Mouse (Mus musculus): ENCODE measurements around the gene Gab1.

The Gab1 gene

GRCm38 (mm10) chr8:80857128-80857527 lies 23.2 kb downstream of the Gab1 start:
- Histone ChIP-seq H3K27me3 (ENCODE audit: insufficient read depth, low read length) (no peaks in the 10 kb centered on the region), H3K9me3 (ENCODE audit: low read length) (no peaks in the 10 kb centered on the region), H3K36me3 (ENCODE audit: insufficient read depth, low read length) (peaks cover 71% of the 10 kb centered on the region), H3K4me1 (replicated peaks; ENCODE audit: low read depth, low read length) (peaks cover 76% of the 10 kb centered on the region), H3K4me3 (replicated peaks; ENCODE audit: low read length) (0 out of 2 replicates have a peak overlapping the region, but pooled peaks have one; percentile 52)
- no peak for TF ChIP-seq POU5F1 (IDR thresholded peaks at IDR 0.05; ENCODE audit: borderline replicate concordance, low read length)
- TF ChIP-seq NANOG (IDR thresholded peaks at IDR 0.05; ENCODE audit: borderline replicate concordance, low read length): no peak
- TF ChIP-seq CTCF (conservative IDR thresholded peaks at IDR 0.05; ENCODE audit: low read length): no peak

DNA sequence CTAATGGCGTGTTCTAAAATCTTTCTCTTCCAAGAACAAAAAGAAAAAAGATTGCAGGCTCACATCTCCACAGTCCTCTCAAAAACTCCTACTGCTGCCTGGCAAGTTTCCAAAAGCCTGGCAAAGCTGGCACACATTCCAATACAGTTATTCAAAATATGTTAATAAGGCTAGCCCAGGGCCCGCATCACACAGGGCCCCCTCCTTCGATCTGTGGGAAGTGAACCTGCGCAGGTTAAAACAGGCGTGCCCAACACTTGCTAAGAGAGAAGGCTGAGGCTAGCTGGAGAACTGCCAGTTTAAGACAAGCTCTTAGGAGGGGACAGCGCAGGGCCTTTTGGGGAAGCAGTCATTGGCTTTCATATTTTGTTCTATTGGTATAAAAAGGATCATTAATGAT lies 23.7 kb downstream of the Gab1 start:
- H3K27me3 ChIP-seq (ENCODE audit: insufficient read depth, low read length): no peaks in the 10 kb centered on the region
- H3K4me3 ChIP-seq (replicated peaks; ENCODE audit: low read length): peak overlapping the region; percentile 52
- H3K9me3 ChIP-seq (ENCODE audit: low read length): no peaks in the 10 kb centered on the region
- peaks cover 79% of the 10 kb centered on the region for H3K4me1 ChIP-seq (replicated peaks; ENCODE audit: low read depth, low read length)
- peaks cover 70% of the 10 kb centered on the region for H3K36me3 ChIP-seq (ENCODE audit: insufficient read depth, low read length)
- TF ChIP-seq POU5F1 (IDR thresholded peaks at IDR 0.05; ENCODE audit: borderline replicate concordance, low read length) (no peak), CTCF (conservative IDR thresholded peaks at IDR 0.05; ENCODE audit: low read length) (no peak), NANOG (IDR thresholded peaks at IDR 0.05; ENCODE audit: borderline replicate concordance, low read length) (no peak)

- peaks cover 94% of the 10 kb centered on the region for H3K4me1 ChIP-seq (replicated peaks; ENCODE audit: low read depth, low read length)
- no peak for TF ChIP-seq POU5F1 (IDR thresholded peaks at IDR 0.05; ENCODE audit: borderline replicate concordance, low read length)
- no peak for TF ChIP-seq CTCF (conservative IDR thresholded peaks at IDR 0.05; ENCODE audit: low read length)
- no peak for TF ChIP-seq NANOG (IDR thresholded peaks at IDR 0.05; ENCODE audit: borderline replicate concordance, low read length)
- H3K27me3 ChIP-seq (ENCODE audit: insufficient read depth, low read length): no peaks in the 10 kb centered on the region
Observed at GRCm38 (mm10) chr8:80853622-80854021, 26.7 kb downstream of the Gab1 start.

GRCm38 (mm10) chr8:80853208-80853607 lies 27.1 kb downstream of the Gab1 start:
- TF ChIP-seq POU5F1 (IDR thresholded peaks at IDR 0.05; ENCODE audit: borderline replicate concordance, low read length) (no peak), NANOG (IDR thresholded peaks at IDR 0.05; ENCODE audit: borderline replicate concordance, low read length) (no peak), CTCF (conservative IDR thresholded peaks at IDR 0.05; ENCODE audit: low read length) (no peak)
- H3K4me1 ChIP-seq (replicated peaks; ENCODE audit: low read depth, low read length): peaks cover 94% of the 10 kb centered on the region
- no peak overlapping the region for H3K4me3 ChIP-seq (replicated peaks; ENCODE audit: low read length)
- H3K9me3 ChIP-seq (ENCODE audit: low read length): no peaks in the 10 kb centered on the region
- H3K27me3 ChIP-seq (ENCODE audit: insufficient read depth, low read length): no peaks in the 10 kb centered on the region
- H3K36me3 ChIP-seq (ENCODE audit: insufficient read depth, low read length): peaks cover 91% of the 10 kb centered on the region

More at GRCm38 (mm10) chr8:80853622-80854021, 26.7 kb downstream of the Gab1 start:
- H3K9me3 ChIP-seq (ENCODE audit: low read length): no peaks in the 10 kb centered on the region
- peaks cover 89% of the 10 kb centered on the region for H3K36me3 ChIP-seq (ENCODE audit: insufficient read depth, low read length)
- no peak overlapping the region for H3K4me3 ChIP-seq (replicated peaks; ENCODE audit: low read length)

- TF ChIP-seq CTCF (conservative IDR thresholded peaks at IDR 0.05; ENCODE audit: low read length) (no peak), NANOG (IDR thresholded peaks at IDR 0.05; ENCODE audit: borderline replicate concordance, low read length) (no peak), POU5F1 (IDR thresholded peaks at IDR 0.05; ENCODE audit: borderline replicate concordance, low read length) (no peak)
- Histone ChIP-seq H3K27me3 (ENCODE audit: insufficient read depth, low read length) (no peaks in the 10 kb centered on the region), H3K36me3 (ENCODE audit: insufficient read depth, low read length) (peaks cover 93% of the 10 kb centered on the region), H3K4me1 (replicated peaks; ENCODE audit: low read depth, low read length) (peaks cover 95% of the 10 kb centered on the region), H3K4me3 (replicated peaks; ENCODE audit: low read length) (no peak overlapping the region), H3K9me3 (ENCODE audit: low read length) (no peaks in the 10 kb centered on the region)
Observed at GRCm38 (mm10) chr8:80852412-80853165, 27.7 kb downstream of the Gab1 start.

DNA sequence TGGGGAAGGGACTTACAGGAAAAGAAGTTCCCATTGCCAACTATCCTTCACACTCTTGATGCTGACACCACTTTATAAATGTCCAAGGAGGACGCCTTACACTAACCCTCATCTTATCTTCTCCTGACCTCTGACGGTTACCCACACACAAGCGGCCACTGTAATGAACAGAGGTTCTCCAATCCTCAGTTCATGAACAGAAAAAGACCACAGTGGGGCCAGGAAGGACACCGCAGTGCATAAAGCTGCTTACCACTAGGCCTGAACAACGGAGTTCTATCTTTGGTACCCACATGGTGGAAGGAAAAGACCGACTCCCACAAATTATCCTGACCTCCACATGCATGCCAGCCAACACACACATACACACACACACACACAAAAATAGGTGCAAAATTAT lies 28.7 kb downstream of the Gab1 start:
- H3K4me1 ChIP-seq (replicated peaks; ENCODE audit: low read depth, low read length): peaks cover 98% of the 10 kb centered on the region
- no peaks in the 10 kb centered on the region for H3K9me3 ChIP-seq (ENCODE audit: low read length)
- H3K36me3 ChIP-seq (ENCODE audit: insufficient read depth, low read length): peaks cover 95% of the 10 kb centered on the region
- TF ChIP-seq POU5F1 (IDR thresholded peaks at IDR 0.05; ENCODE audit: borderline replicate concordance, low read length) (no peak), CTCF (conservative IDR thresholded peaks at IDR 0.05; ENCODE audit: low read length) (no peak), NANOG (IDR thresholded peaks at IDR 0.05; ENCODE audit: borderline replicate concordance, low read length) (no peak)
- no peaks in the 10 kb centered on the region for H3K27me3 ChIP-seq (ENCODE audit: insufficient read depth, low read length)
- H3K4me3 ChIP-seq (replicated peaks; ENCODE audit: low read length): no peak overlapping the region

DNA sequence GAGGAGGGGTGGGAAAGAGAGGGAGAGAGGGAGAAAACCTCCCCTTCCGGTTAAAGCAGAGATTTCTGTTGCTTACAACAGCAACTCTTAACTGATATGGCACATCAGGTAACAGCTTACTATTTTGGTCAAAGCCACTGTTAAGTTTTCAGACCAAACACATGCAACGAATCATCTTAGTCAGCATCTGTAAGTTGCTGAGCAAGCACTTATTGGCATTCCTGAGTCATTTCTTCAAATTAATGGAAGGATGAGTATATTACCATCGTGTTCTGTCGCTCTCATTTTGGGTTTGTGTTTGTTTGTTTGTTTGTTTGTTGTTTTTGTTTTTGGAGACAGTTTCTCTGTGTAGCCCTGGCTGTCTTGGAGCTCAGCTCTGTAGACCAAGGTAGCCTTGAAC lies 30.3 kb downstream of the Gab1 start:
- no peak for TF ChIP-seq NANOG (IDR thresholded peaks at IDR 0.05; ENCODE audit: borderline replicate concordance, low read length)
- no peak for TF ChIP-seq POU5F1 (IDR thresholded peaks at IDR 0.05; ENCODE audit: borderline replicate concordance, low read length)
- no peak for TF ChIP-seq CTCF (conservative IDR thresholded peaks at IDR 0.05; ENCODE audit: low read length)

GRCm38 (mm10) chr8:80848631-80849030 lies 31.7 kb downstream of the Gab1 start:
- Histone ChIP-seq H3K36me3 (ENCODE audit: insufficient read depth, low read length) (peaks cover 96% of the 10 kb centered on the region), H3K4me3 (replicated peaks; ENCODE audit: low read length) (peak overlapping the region; percentile 45), H3K4me1 (replicated peaks; ENCODE audit: low read depth, low read length) (peaks cover 93% of the 10 kb centered on the region), H3K27me3 (ENCODE audit: insufficient read depth, low read length) (no peaks in the 10 kb centered on the region), H3K9me3 (ENCODE audit: low read length) (no peaks in the 10 kb centered on the region)
- TF ChIP-seq NANOG (IDR thresholded peaks at IDR 0.05; ENCODE audit: borderline replicate concordance, low read length): no peak
- TF ChIP-seq POU5F1 (IDR thresholded peaks at IDR 0.05; ENCODE audit: borderline replicate concordance, low read length): no peak
- no peak for TF ChIP-seq CTCF (conservative IDR thresholded peaks at IDR 0.05; ENCODE audit: low read length)

More for the DNA sequence above, 30.3 kb downstream of the Gab1 start:
- H3K36me3 ChIP-seq (ENCODE audit: insufficient read depth, low read length): peaks cover 96% of the 10 kb centered on the region
- no peak overlapping the region for H3K4me3 ChIP-seq (replicated peaks; ENCODE audit: low read length)
- H3K9me3 ChIP-seq (ENCODE audit: low read length): no peaks in the 10 kb centered on the region
- H3K4me1 ChIP-seq (replicated peaks; ENCODE audit: low read depth, low read length): peaks cover 98% of the 10 kb centered on the region
- H3K27me3 ChIP-seq (ENCODE audit: insufficient read depth, low read length): no peaks in the 10 kb centered on the region

All from E14TG2a.4 (cell line).